Mouse (Mus musculus) left cerebral cortex, adult 2 months (tissue): ENCODE measurements around the gene Atp11a. TPM values are rescaled to one million over a fixed set of nuclear protein-coding genes. Genes with fewer than 3 reads are reported as not detected.

Source experiments
- DNase-seq, 2 experiments: peaks; one replicate each; pipeline ENCODE4 v3.0.0; 2021 to 2022; ENCODE audit warnings: low spot score in 2 of 2, mixed read lengths in 1 of 2; ENCODE audit errors: extremely low spot score in 1 of 2
- H3K27ac ChIP-seq: fragments of 200-600 bp; 2 replicates; pipeline ENCODE4 v1.8.1; 2022
- H3K4me3 ChIP-seq: fragments of 200-600 bp; 2 replicates; pipeline ENCODE4 v1.8.1; 2022
- CTCF ChIP-seq: fragments of 200-600 bp; IDR thresholded peaks from 2 replicates; pipeline ENCODE4 v1.8.1; 2022; ENCODE audit warnings: antibody characterized with exemption, mild to moderate bottlenecking, moderate library complexity
- intact Hi-C: fragments of 180-260 bp; cut with DNase I; formaldehyde crosslinking; loops from one replicate; pipeline ENCODE4 v1.15.1; 2025
- total RNA-seq, 2 experiments: library from RNA; stranded (reverse); gene quantifications; 2 replicates each; pipeline ENCODE4 v1.2.3; 2021

Gene Atp11a
- total RNA-seq, 2 experiments from 2014 or later, result 47.5 to 55.7 TPM

DNA sequence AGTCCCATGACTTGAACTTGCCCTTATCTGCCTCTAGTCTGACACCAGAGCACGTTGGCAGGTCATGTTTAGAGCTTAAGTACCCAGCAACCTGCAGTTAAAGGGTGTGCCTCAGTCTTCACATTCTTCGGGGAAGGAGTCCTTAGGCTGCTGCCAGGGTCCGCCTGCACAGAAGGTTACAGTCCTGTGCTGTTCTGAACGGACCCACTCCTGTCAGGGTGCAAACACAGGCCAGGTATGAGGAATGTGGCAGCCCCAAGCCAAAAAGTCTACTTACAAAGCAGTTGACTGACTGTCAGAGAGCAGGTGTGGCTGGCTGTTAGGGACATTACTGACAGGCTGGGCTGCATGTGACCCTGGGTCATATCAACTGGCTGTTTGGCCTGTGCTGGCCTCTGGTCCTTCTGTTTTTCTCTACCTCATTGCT is 18.1 kb downstream of the Atp11a start:
- DNase-seq, result no peak
- no peak overlapping the region for H3K27ac ChIP-seq
- intact Hi-C loops, result no loop called here
- H3K4me3 ChIP-seq, result no peak overlapping the region
- no peak for TF ChIP-seq CTCF

DNA sequence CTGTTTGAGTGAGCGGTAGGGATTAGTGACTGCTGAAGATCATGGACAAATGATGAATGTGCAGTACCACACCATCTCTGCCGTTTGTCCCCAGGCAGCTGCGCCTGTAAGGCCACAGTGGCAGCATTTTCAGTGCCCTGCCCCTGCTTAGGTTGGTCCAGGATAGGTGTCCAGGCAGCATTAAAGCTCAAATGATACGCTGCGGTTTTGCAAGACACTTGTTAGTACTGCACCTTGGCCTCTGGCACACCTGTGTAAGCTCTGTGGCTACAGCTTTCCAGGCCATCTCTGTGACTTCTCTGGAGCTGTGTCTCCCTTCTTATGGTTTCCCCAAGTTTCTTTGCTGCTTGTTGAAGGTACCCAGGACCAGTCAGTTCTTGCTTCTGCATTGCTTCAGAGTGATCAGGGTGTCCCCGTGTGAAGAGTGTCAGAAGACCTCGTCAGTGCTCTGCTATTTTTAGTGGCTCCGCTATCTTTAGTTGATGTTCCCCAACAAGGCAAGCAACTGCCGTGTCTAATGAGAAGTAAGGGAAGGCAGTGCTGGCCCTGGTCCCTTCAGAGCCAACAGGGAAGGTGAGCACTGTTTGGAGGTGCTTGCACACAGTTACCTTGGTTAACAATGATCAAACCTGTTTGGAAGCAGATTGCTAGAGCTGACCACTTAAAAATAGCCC is 18.6 kb downstream of the Atp11a start:
- Histone ChIP-seq H3K4me3 (no peak overlapping the region), H3K27ac (no peak overlapping the region)
- DNase-seq, result no peak
- no peak for TF ChIP-seq CTCF
- intact Hi-C loops, result no loop called here

DNA sequence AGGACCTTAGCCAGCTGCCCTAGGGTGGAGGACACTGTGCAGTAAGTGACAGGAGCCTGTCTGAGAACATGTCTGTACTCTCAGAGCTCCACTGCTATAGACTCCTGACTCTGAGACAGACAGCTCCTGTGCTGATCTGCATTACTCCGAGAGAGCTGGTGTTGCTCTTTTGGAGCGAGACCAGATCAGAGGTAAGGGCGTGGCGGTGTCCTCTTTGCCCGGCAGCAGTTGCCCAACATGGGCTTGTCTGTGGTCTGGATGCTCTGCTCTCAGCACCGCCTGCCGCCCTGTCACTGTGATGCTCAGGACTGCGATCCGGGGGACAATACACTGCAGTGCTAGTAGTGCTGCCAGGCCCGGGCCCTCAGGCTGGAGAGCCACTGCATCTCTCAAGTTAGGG is 19.4 kb downstream of the Atp11a start:
- intact Hi-C loops, result no loop called here
- no peak overlapping the region for H3K27ac ChIP-seq
- no peak for DNase-seq
- TF ChIP-seq CTCF, result no peak
- H3K4me3 ChIP-seq, result no peak overlapping the region

DNA sequence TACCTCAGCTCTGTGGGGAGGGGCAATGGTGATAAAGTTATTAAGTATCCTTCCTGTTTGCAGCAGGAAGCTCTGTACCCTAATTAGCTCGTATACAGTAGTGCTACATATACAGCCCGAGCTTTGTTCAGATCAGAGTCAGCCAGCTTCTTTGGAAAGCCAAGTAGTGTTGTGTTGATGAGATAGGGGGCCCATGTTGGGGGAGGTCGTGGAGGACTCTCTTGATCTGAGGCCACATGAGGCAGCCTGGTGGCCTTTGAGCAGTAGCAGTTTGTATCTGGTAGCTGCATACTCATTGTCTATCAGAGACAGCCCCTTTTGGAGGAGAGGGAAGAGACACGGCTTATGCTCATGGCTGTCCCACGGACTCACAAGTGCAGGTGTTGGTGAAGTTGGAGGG is 20.4 kb downstream of the Atp11a start:
- intact Hi-C loops, result no loop called here
- no peak for TF ChIP-seq CTCF
- Histone ChIP-seq H3K4me3 (no peak overlapping the region), H3K27ac (no peak overlapping the region)
- no peak for DNase-seq

DNA sequence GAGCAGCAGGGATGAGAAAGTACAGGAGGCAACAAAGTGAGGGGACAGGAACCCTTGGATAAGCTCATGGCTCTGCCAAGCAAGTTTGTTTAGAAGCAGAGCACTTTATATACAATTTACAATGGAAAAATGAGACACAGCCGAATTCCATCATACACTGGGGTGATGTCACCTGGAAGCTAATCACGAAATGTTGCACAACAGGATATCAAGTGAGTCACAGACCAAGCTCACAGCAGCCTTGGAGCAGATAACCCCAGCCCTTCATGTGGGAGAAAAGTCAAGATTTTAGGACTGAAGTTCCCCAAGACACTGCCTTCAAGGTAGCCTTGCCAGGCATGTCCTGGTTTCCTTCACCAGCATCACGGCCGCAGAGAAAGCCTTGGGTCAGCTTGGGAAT is 22.7 kb downstream of the Atp11a start:
- Histone ChIP-seq H3K4me3 (no peak overlapping the region), H3K27ac (no peak overlapping the region)
- no peak for DNase-seq
- no peak for TF ChIP-seq CTCF
- intact Hi-C loops, result no loop called here

DNA sequence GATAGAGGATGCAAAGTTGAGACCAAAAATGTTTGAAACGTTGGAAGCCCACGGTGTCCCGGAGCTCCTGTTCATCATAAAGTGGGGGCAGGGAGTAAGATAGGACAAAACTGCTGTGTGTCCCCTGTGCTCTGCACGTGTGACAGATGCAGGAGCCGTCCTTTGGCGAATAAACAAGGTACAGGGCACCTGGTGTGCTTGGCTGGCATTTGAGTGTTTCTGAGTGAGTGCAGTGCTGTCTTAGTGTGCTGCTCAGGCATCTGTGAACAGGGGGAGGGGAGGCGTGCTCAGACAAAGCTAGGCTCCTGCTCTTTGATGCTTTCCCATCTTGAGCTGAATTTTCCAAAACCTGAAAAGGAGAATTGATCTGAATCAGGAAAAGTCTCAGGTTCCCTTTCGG is 28.7 kb downstream of the Atp11a start:
- Histone ChIP-seq H3K4me3 (no peak overlapping the region), H3K27ac (no peak overlapping the region)
- no peak for TF ChIP-seq CTCF
- no peak for DNase-seq
- intact Hi-C loops, result no loop called here

DNA sequence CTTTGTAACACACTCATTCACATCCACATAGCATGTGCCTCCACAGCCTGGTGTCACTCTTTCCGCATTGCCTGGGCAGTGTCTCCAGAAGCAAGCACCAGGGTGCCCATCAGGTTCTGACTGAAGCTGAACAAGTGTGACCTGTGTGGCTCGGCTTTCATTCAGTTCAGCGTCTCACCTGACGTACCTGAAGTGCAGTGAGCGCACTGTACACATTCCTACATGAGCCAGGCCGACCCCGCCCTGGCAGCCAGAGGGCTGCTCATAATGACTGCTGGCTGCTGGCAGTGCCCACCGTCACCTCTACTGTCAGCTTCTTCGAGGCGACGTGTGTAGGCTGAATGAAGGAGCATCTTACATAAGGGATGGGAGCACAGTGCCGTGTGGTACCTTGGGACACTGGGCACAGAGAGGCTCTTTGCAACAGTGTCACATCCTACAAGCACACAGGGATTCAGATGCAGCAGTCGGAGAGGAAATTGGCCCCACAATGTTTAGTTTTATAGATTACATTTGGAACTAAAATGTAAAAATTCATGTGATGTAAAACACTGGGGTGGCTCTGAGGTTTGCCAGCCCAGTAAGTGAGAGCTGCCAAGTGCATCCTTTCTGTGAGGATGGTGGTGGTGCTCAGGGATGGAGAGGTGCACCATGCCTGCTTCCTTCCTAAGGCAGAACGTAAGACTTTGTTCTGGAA is 29.6 kb downstream of the Atp11a start:
- Histone ChIP-seq H3K27ac (peak overlapping the region; percentile 56; the same call in 1 of the 2 replicates), H3K4me3 (no peak overlapping the region)
- peak in 1 of 2 experiments; percentile 15 for DNase-seq
- TF ChIP-seq CTCF, result no peak
- intact Hi-C loops, result no loop called here

DNA sequence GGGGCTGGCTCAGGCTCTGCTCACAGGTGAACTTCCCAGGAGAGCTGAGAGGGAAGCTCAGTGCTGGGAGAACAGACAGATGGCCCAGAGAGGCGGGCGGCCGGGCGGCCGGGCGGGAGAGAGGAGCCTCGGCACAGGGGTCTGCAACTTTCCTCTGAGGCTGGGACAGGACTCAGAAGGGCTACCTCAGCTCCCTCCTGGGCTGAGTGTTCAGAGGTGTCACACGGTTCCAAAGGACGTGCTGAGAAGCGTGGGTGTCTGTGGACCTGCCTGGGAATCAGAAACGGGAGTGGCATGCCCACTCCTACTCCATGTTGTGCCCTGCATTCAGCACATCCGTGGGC is 30.1 kb downstream of the Atp11a start:
- H3K27ac ChIP-seq, result peak overlapping the region; percentile 56; the same call in 1 of the 2 replicates
- no peak for TF ChIP-seq CTCF
- no peak overlapping the region for H3K4me3 ChIP-seq
- intact Hi-C loops, result no loop called here
- DNase-seq, result no peak

DNA sequence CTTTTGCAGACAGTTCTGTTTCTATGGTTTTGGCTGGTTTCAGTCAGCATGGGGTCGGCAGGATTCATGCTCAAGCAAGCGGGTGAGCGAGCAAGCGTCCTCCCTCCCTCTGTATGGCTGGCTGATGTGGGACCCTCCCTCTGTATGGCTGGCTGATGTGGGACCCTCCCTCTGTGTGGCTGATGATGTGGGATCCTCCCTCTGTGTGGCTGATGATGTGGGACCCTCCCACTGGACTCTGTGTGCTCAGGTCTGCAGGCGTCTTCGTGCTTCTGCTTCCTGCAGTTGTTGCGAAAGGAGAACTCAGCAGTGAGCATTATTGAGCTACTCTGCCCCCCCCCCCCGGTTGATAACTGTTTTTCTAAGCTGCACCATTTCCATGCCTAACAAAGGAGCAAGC is 30.6 kb downstream of the Atp11a start:
- no peak for TF ChIP-seq CTCF
- no peak for DNase-seq
- intact Hi-C loops, result no loop called here
- Histone ChIP-seq H3K27ac (no peak overlapping the region), H3K4me3 (no peak overlapping the region)

DNA sequence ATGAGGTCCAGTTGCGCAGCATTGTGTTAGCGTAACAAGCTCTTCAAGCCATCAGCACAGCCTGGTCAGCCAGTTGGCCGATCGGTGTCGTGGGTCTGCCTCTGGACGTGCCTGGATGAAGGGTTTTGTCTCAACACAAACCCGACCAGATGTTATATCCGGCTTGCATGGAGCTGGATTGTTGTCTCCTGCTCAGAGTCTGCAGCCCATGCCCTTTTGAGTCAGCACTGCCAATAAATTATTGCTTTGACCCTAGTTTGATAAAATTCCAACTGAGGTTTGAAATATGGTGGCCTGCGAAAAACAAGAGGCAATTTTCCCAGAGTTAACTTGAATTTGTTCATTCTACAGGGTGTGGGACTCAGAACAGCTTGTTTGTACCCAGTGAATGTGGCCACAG is 31.9 kb downstream of the Atp11a start:
- DNase-seq, result no peak
- Histone ChIP-seq H3K4me3 (no peak overlapping the region), H3K27ac (no peak overlapping the region)
- intact Hi-C loops, result no loop called here
- TF ChIP-seq CTCF, result no peak

DNA sequence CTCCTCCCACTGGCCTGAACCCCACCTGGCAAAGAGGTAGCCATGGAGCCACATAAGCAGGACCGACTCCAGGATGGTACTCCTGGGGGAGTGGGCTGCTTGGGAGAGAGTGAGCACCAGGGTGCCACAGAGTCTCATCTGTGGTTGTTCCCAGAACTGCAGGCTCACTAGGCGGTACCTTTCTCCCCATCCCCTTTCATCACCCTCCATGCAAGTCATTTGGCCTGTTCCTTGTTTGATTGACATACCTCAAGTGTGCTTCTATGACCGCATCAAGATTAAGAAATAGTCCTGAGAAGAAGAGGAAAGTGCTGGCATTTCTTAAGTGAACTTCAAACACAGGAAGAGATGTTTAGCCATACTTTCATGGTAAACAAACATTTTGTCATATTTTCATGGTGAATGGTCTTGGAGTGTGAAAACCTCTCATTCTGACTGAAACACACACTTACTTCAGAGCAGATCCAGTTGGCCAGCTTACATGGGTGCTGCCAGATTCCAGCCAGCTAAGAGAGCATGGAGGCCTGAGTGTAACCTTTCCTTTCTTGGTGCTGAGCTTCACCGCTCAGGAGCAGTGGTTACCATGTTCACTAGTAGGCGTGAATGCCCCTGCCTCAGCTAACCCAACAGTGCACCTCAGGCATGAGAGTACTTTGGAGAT is 38.3 kb downstream of the Atp11a start:
- no peak overlapping the region for H3K4me3 ChIP-seq
- TF ChIP-seq CTCF, result no peak
- intact Hi-C loops, result no loop called here
- no peak overlapping the region for H3K27ac ChIP-seq
- no peak for DNase-seq

DNA sequence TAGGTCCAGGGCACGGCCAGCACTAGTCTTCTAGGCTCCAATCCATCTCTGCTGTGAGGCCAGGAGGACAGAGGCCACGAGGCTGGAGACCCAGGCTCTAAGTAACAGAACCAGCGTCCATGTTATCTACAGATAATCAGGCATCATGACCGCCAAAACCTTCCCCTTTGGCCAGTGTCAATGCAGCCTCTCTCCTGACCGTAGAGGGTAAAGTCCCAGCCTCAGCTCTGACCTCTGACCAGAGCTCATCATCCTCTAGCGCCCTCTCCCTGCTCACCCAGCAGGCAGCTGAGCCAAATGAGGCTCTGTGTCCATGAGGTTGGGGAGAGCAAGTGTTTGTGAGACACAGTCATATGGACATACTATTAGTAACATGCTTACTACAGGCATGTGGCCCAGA is 42.3 kb downstream of the Atp11a start:
- intact Hi-C loops, result no loop called here
- no peak overlapping the region for H3K4me3 ChIP-seq
- TF ChIP-seq CTCF, result no peak
- DNase-seq, result no peak
- H3K27ac ChIP-seq, result no peak overlapping the region

DNA sequence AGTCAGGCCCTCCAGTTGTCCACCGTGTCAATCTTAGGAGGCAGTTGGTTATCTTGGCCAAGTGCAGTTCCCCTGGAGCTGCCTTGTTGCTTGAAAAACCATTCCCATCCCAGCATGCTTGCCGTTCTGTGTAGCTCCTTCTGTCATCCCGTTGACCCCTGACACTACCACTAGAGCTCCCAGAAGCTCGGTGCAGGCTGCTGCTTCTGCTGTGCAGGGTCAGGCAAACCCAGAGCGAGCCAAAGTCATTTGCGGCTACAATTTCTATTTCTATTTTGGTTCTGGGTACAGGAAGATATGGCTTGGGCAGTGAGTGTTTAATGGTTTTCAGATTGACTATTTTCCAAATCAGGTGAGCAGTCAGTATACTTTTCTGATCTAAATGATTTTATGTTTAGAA is 43.0 kb downstream of the Atp11a start:
- DNase-seq, result no peak
- intact Hi-C loops, result no loop called here
- no peak overlapping the region for H3K4me3 ChIP-seq
- H3K27ac ChIP-seq, result no peak overlapping the region
- TF ChIP-seq CTCF, result no peak
